Mouse (Mus musculus): ENCODE results near the gene Alkbh4. TPM values are rescaled to one million over a fixed set of nuclear protein-coding genes. Genes with fewer than 3 reads are reported as not detected.
A peak's percentile ranks its signal among the peaks of the same experiment; 100 is the strongest.
"Not testable (repeated sequence)": the region's sequence is repeated elsewhere in the genome, so short reads cannot be mapped to it uniquely, and the experiment has no call there.

Alkbh4 gene
- total RNA-seq, 4 experiments from 2014 or later, result 8.5 to 12.2 (median 9.9) TPM

GRCm38 (mm10) chr5:136142746-136143145 lies 6.8 kb downstream of the Alkbh4 start:
- DNase-seq (ENCODE audit: low spot score in 2 of 2), result no peak

- DNase-seq (ENCODE audit: low spot score in 2 of 2), result no peak
Measured at GRCm38 (mm10) chr5:136143161-136143755, 7.3 kb downstream of the Alkbh4 start.

- DNase-seq (ENCODE audit: low spot score in 2 of 2), result no peak
Measured at GRCm38 (mm10) chr5:136144606-136145430, 8.9 kb downstream of the Alkbh4 start.

- DNase-seq (ENCODE audit: low spot score in 2 of 2), result no peak
Measured at GRCm38 (mm10) chr5:136146936-136147335, 11.0 kb downstream of the Alkbh4 start.

- no peak for DNase-seq (ENCODE audit: low spot score in 2 of 2)
Measured at GRCm38 (mm10) chr5:136147704-136148103, 11.8 kb downstream of the Alkbh4 start.

GRCm38 (mm10) chr5:136149134-136149576 lies 13.2 kb downstream of the Alkbh4 start:
- not testable (repeated sequence) for DNase-seq (ENCODE audit: low spot score in 2 of 2)

- DNase-seq (ENCODE audit: low spot score in 2 of 2), result no peak
Measured at GRCm38 (mm10) chr5:136152365-136152764, 16.4 kb downstream of the Alkbh4 start.

GRCm38 (mm10) chr5:136155399-136155798 lies 19.5 kb downstream of the Alkbh4 start:
- no peak for DNase-seq (ENCODE audit: low spot score in 2 of 2)

- not testable (repeated sequence) for DNase-seq (ENCODE audit: low spot score in 2 of 2)
Measured at GRCm38 (mm10) chr5:136160084-136160483, 24.1 kb downstream of the Alkbh4 start.

- DNase-seq (ENCODE audit: low spot score in 2 of 2), result no peak
Measured at GRCm38 (mm10) chr5:136163807-136164474, 28.0 kb downstream of the Alkbh4 start.

- DNase-seq (ENCODE audit: low spot score in 2 of 2), result no peak
Measured at GRCm38 (mm10) chr5:136165246-136165645, 29.3 kb downstream of the Alkbh4 start.

GRCm38 (mm10) chr5:136167296-136167695 lies 31.4 kb downstream of the Alkbh4 start:
- no peak for DNase-seq (ENCODE audit: low spot score in 2 of 2)

- no peak for DNase-seq (ENCODE audit: low spot score in 2 of 2)
Measured at GRCm38 (mm10) chr5:136168071-136168470, 32.1 kb downstream of the Alkbh4 start.

- peak; percentile 33 to 64 for DNase-seq (ENCODE audit: low spot score in 2 of 2)
Measured at GRCm38 (mm10) chr5:136169626-136170511, 33.9 kb downstream of the Alkbh4 start.

- DNase-seq (ENCODE audit: low spot score in 2 of 2), result peak; percentile 75 to 78
Measured at GRCm38 (mm10) chr5:136170512-136171362, 34.8 kb downstream of the Alkbh4 start, which contains the start of gene Orai2. Orai2 (minus strand) TSS chr5:136170713.

GRCm38 (mm10) chr5:136171363-136172341 lies 35.7 kb downstream of the Alkbh4 start:
- no peak for DNase-seq (ENCODE audit: low spot score in 2 of 2)

- no peak for DNase-seq (ENCODE audit: low spot score in 2 of 2)
Measured at GRCm38 (mm10) chr5:136172939-136173338, 37.0 kb downstream of the Alkbh4 start.

GRCm38 (mm10) chr5:136173606-136174463 lies 37.9 kb downstream of the Alkbh4 start:
- peak in 1 of 2 experiments; percentile 45 for DNase-seq (ENCODE audit: low spot score in 2 of 2)

Data from left cerebral cortex, adult 8-10 months (tissue).